ENCODE assay signal across 9 mouse cellular contexts in the genomic region with DNA sequence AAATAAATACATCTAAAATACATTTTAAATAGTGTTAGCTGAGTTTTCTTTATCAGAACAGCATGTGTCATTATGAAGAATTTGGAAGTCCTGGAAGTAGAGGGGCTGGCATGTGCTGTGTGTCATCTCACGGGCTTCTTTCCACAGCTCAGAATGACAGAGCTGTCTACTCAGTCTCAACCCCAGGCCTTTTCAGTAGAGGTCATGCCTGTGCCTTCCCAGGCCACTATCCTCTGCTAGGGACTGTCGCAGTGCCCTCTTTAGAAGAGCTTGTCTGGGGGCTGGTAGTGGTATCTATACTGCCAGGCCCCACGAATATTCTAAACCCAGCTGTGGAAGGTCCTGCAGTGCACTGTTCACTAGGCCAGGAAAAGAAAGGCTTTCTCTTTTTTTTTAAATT. TPM values are rescaled to one million over a fixed set of nuclear protein-coding genes. Genes with fewer than 3 reads are reported as not detected.
DNase-seq lines count a peak whose midpoint lies in the region; ATAC-seq and TF ChIP-seq lines count a peak whose summit lies in the region.
"Had no signal": no experiment of that assay in that cellular context is flagged by ENCODE, and none has a peak within 500 bp of the region (broad histone marks: within the 10 kb centered on the region; RNA-seq: fewer than 3 reads in every experiment).

No protein-coding gene starts in this region.

- WGBS in heart, adult 2 months: 52% methylated on average over 3 of the region's 3 CpGs
- WGBS in neural tube, embryonic 13.5 days: 88% methylated on average over 3 of the region's 3 CpGs
- WGBS in hindbrain, embryonic 16.5 days: 84% methylated on average over 3 of the region's 3 CpGs
- WGBS in midbrain, embryonic 16.5 days: 91% methylated on average over 3 of the region's 3 CpGs

- TF ChIP-seq CTCF in heart, adult 2 months (IDR thresholded peaks at IDR 0.05): no peak

- no peak for ATAC-seq in neural tube, embryonic 13.5 days (ENCODE audit: low read depth)
- ATAC-seq in hindbrain, embryonic 16.5 days: no peak
- ATAC-seq in midbrain, embryonic 16.5 days: no peak

- H3K79me2 ChIP-seq in heart, adult 2 months (replicated peaks; ENCODE audit: control insufficient read depth, insufficient read depth, low read length): peaks cover 5% of the 10 kb centered on the region

- peak overlapping the region; percentile 1; the same call in 1 of the 2 replicates for H3K4me3 ChIP-seq in heart, adult 2 months
- no peak overlapping the region for H3K4me3 ChIP-seq in neural tube, embryonic 13.5 days
- no peak overlapping the region for H3K4me3 ChIP-seq in hindbrain, embryonic 16.5 days (ENCODE audit: low read length)
- no peak overlapping the region for H3K4me3 ChIP-seq in midbrain, embryonic 16.5 days (ENCODE audit: low read depth, low read length)

- H3K27me3 ChIP-seq in heart, adult 2 months (ENCODE audit: control insufficient read depth, insufficient read depth, low read length): no peaks in the 10 kb centered on the region
- no peaks in the 10 kb centered on the region for H3K27me3 ChIP-seq in neural tube, embryonic 13.5 days
- no peaks in the 10 kb centered on the region for H3K27me3 ChIP-seq in hindbrain, embryonic 16.5 days (replicated peaks; ENCODE audit: control insufficient read depth, insufficient read depth, low read length)
- H3K27me3 ChIP-seq in midbrain, embryonic 16.5 days (ENCODE audit: control insufficient read depth, insufficient read depth, low read depth, low read length): no peaks in the 10 kb centered on the region

- DNase-seq in heart, adult 2 months: no peak
- no peak for DNase-seq in heart, postnatal 25 days (ENCODE audit: low spot score)
- no peak for DNase-seq in neural tube, embryonic 10.5 days (ENCODE audit: extremely low spot score, low spot score)
- no peak for DNase-seq in left cerebral cortex, postnatal 10 days (ENCODE audit: extremely low spot score in 1 of 2, low spot score in 2 of 2)
- DNase-seq in right cerebral cortex, postnatal 25 days: no peak
- DNase-seq: embryo, embryonic 11 days had no signal

- H3K36me3 ChIP-seq in heart, adult 2 months (ENCODE audit: control insufficient read depth, insufficient read depth, low read length): no peaks in the 10 kb centered on the region
- no peaks in the 10 kb centered on the region for H3K36me3 ChIP-seq in neural tube, embryonic 13.5 days
- H3K36me3 ChIP-seq in hindbrain, embryonic 16.5 days (ENCODE audit: control insufficient read depth, insufficient read depth, low read length): no peaks in the 10 kb centered on the region
- H3K36me3 ChIP-seq in midbrain, embryonic 16.5 days (ENCODE audit: control insufficient read depth, insufficient read depth, low read length): no peaks in the 10 kb centered on the region

- H3K9ac ChIP-seq in heart, adult 2 months (ENCODE audit: low read depth, low read length): peak overlapping the region; percentile 26; the same call in 1 of the 2 replicates
- no peak overlapping the region for H3K9ac ChIP-seq in neural tube, embryonic 13.5 days
- no peak overlapping the region for H3K9ac ChIP-seq in hindbrain, embryonic 16.5 days (ENCODE audit: low read depth, low read length)
- peak overlapping the region; percentile 93; the same call in 1 of the 2 replicates for H3K9ac ChIP-seq in midbrain, embryonic 16.5 days (ENCODE audit: low read depth, low read length)

- peak overlapping the region; percentile 85 for H3K4me2 ChIP-seq in neural tube, embryonic 13.5 days
- peak overlapping the region; percentile 72 for H3K4me2 ChIP-seq in hindbrain, embryonic 16.5 days (ENCODE audit: low read length)
- H3K4me2 ChIP-seq in midbrain, embryonic 16.5 days (ENCODE audit: low read length): peak overlapping the region; percentile 76; the same call in 1 of the 2 replicates

- TF ChIP-seq EP300 in heart, adult 2 months (IDR thresholded peaks at IDR 0.05; ENCODE audit: insufficient read depth, low read depth, low read length): no peak

- intact Hi-C loops in heart, adult 2 months (cut with DNase I): no loop called here
- intact Hi-C loops in heart, postnatal 25 days (cut with DNase I): no loop called here
- intact Hi-C loops in left cerebral cortex, postnatal 10 days (cut with DNase I): loop anchor here (2.0 to 5.0 kb wide), 2 partner anchors 47 to 126 kb away; no protein-coding TSS in a partner anchor

- no peak for TF ChIP-seq POLR2A in heart, adult 2 months (IDR thresholded peaks at IDR 0.05; ENCODE audit: insufficient read depth, low read depth, low read length)

- H3K9me3 ChIP-seq in neural tube, embryonic 13.5 days: no peaks in the 10 kb centered on the region
- H3K9me3 ChIP-seq in hindbrain, embryonic 16.5 days (ENCODE audit: control insufficient read depth, low read length): no peaks in the 10 kb centered on the region
- no peaks in the 10 kb centered on the region for H3K9me3 ChIP-seq in midbrain, embryonic 16.5 days (replicated peaks; ENCODE audit: control insufficient read depth, low read length, poor library complexity, severe bottlenecking)

- peak overlapping the region; percentile 93 for H3K27ac ChIP-seq in heart, adult 2 months
- H3K27ac ChIP-seq in neural tube, embryonic 13.5 days (replicated peaks): no peak overlapping the region
- no peak overlapping the region for H3K27ac ChIP-seq in hindbrain, embryonic 16.5 days (ENCODE audit: low read depth, low read length)
- no peak overlapping the region for H3K27ac ChIP-seq in midbrain, embryonic 16.5 days (ENCODE audit: low read length)

- peaks cover 29% of the 10 kb centered on the region for H3K4me1 ChIP-seq in heart, adult 2 months (ENCODE audit: control insufficient read depth, insufficient read depth, low read length)
- H3K4me1 ChIP-seq in neural tube, embryonic 13.5 days (replicated peaks): peaks cover 48% of the 10 kb centered on the region
- peaks cover 15% of the 10 kb centered on the region for H3K4me1 ChIP-seq in hindbrain, embryonic 16.5 days (ENCODE audit: control insufficient read depth, insufficient read depth, low read depth, low read length)
- peaks cover 14% of the 10 kb centered on the region for H3K4me1 ChIP-seq in midbrain, embryonic 16.5 days (ENCODE audit: control insufficient read depth, insufficient read depth, low read length)

RNA-seq across cellular contexts. Expression of a gene that starts 2.1 kb away (rescaled TPM):
- total RNA-seq in heart, adult 2 months (2021): 100 to 1,000 TPM in 1 of 2 experiments, 10 to 100 TPM in 1; 96.7 to 116 TPM
- 65.0 and 86.1 TPM in 2 replicates for polyA plus RNA-seq in heart, adult 2 months (2012; rRNA removed)
- total RNA-seq in heart, postnatal 25 days (2021): 10 to 100 TPM; 85.1 to 94.1 TPM
- polyA plus RNA-seq in neural tube, embryonic 13.5 days (2015; fragmentation: Nextera tagmentation; extraction: Ambion mirVana): 13.5 and 15.5 TPM in 2 replicates
- polyA plus RNA-seq in hindbrain, embryonic 16.5 days (2015; fragmentation: Nextera tagmentation; extraction: Ambion mirVana): 14.8 and 18.6 TPM in 2 replicates
- polyA plus RNA-seq in midbrain, embryonic 16.5 days (2015; fragmentation: Nextera tagmentation; extraction: Ambion mirVana): 18.1 and 18.7 TPM in 2 replicates
- 100 to 1,000 TPM; 126 to 127 TPM for total RNA-seq in left cerebral cortex, postnatal 10 days (2021)

Comparison
In these comparisons a context has a peak if more than half of its experiments do, and no peak if none do; other contexts are left out.
1. H3K9ac ChIP-seq: peak in heart, adult 2 months (single experiment) and midbrain, embryonic 16.5 days (single experiment); none in neural tube, embryonic 13.5 days (single experiment) and hindbrain, embryonic 16.5 days (single experiment).
2. Peak in every context shown above with its lines, with median percentiles within 50 percentile points of each other: H3K4me2 ChIP-seq.